Mouse (Mus musculus): Measurements from ENCODE around the gene Abt1. TPM values are rescaled to one million over a fixed set of nuclear protein-coding genes. Genes with fewer than 3 reads are reported as not detected.

The Abt1 gene
- polyA plus RNA-seq, 1 experiment from 2014 or later: 7.4 TPM

GRCm38 (mm10) chr13:23424494-23425325 is 1.0 kb upstream of the Abt1 start:
- no peaks in the 10 kb centered on the region for H3K27me3 ChIP-seq (ENCODE audit: control insufficient read depth, insufficient read depth, low read length)
- WGBS: 2% methylated on average over 25 of the region's 25 CpGs
- DNase-seq (ENCODE audit: low spot score) (peak; percentile 92), ATAC-seq (ENCODE audit: low FRiP score, low TSS enrichment) (peak; percentile 89)
- H3K27ac ChIP-seq (replicated peaks): no peak overlapping the region
- H3K4me1 ChIP-seq (replicated peaks; ENCODE audit: control insufficient read depth, insufficient read depth): no peaks in the 10 kb centered on the region
- peaks cover 11% of the 10 kb centered on the region for H3K36me3 ChIP-seq (ENCODE audit: control insufficient read depth, insufficient read depth, low read length)
- no peaks in the 10 kb centered on the region for H3K9me3 ChIP-seq (ENCODE audit: control insufficient read depth, low read length)
- TF ChIP-seq CTCF (IDR thresholded peaks at IDR 0.05; ENCODE audit: low read depth) (peak; percentile 96), EP300 (optimal IDR thresholded peaks at IDR 0.05) (no peak)
- H3K4me3 ChIP-seq (ENCODE audit: low read depth, low read length): peak overlapping the region; percentile 90
- peak overlapping the region; percentile 18; the same call in 1 of the 2 replicates for H3K9ac ChIP-seq (ENCODE audit: low read length)
- peak overlapping the region; percentile 46 for H3K4me2 ChIP-seq (replicated peaks; ENCODE audit: low read depth)

GRCm38 (mm10) chr13:23424052-23424380 is 350 bp upstream of the Abt1 start:
- Histone ChIP-seq H3K36me3 (ENCODE audit: control insufficient read depth, insufficient read depth, low read length) (peaks cover 11% of the 10 kb centered on the region), H3K4me2 (replicated peaks; ENCODE audit: low read depth) (peak overlapping the region; percentile 91), H3K4me1 (replicated peaks; ENCODE audit: control insufficient read depth, insufficient read depth) (no peaks in the 10 kb centered on the region), H3K27ac (replicated peaks) (peak overlapping the region; percentile 84), H3K4me3 (ENCODE audit: low read depth, low read length) (peak overlapping the region; percentile 90), H3K9ac (ENCODE audit: low read length) (no peak overlapping the region), H3K27me3 (ENCODE audit: control insufficient read depth, insufficient read depth, low read length) (no peaks in the 10 kb centered on the region), H3K9me3 (ENCODE audit: control insufficient read depth, low read length) (no peaks in the 10 kb centered on the region)
- DNase-seq (ENCODE audit: low spot score): no peak
- TF ChIP-seq CTCF (IDR thresholded peaks at IDR 0.05; ENCODE audit: low read depth) (0 out of 2 replicates have a peak, but pooled peaks have one; percentile 5), EP300 (optimal IDR thresholded peaks at IDR 0.05) (no peak)
- peak; percentile 51; the same call in 1 of the 2 replicates for ATAC-seq (ENCODE audit: low FRiP score, low TSS enrichment)
- 0% methylated on average over 7 of the region's 7 CpGs for WGBS

GRCm38 (mm10) chr13:23422351-23422750 is 1.3 kb downstream of the Abt1 start:
- DNase-seq (ENCODE audit: low spot score) (no peak), ATAC-seq (ENCODE audit: low FRiP score, low TSS enrichment) (no peak)
- Histone ChIP-seq H3K4me1 (replicated peaks; ENCODE audit: control insufficient read depth, insufficient read depth) (no peaks in the 10 kb centered on the region), H3K9ac (ENCODE audit: low read length) (no peak overlapping the region), H3K36me3 (ENCODE audit: control insufficient read depth, insufficient read depth, low read length) (peaks cover 11% of the 10 kb centered on the region), H3K9me3 (ENCODE audit: control insufficient read depth, low read length) (no peaks in the 10 kb centered on the region), H3K4me2 (replicated peaks; ENCODE audit: low read depth) (peak overlapping the region; percentile 91; the same call in 1 of the 2 replicates), H3K27ac (replicated peaks) (no peak overlapping the region), H3K4me3 (ENCODE audit: low read depth, low read length) (no peak overlapping the region), H3K27me3 (ENCODE audit: control insufficient read depth, insufficient read depth, low read length) (no peaks in the 10 kb centered on the region)
- 94% methylated on average over 16 of the region's 16 CpGs for WGBS
- TF ChIP-seq CTCF (IDR thresholded peaks at IDR 0.05; ENCODE audit: low read depth): no peak
- TF ChIP-seq EP300 (optimal IDR thresholded peaks at IDR 0.05): no peak

GRCm38 (mm10) chr13:23412630-23413521 is 10.8 kb downstream of the Abt1 start:
- Histone ChIP-seq H3K27me3 (ENCODE audit: control insufficient read depth, insufficient read depth, low read length) (no peaks in the 10 kb centered on the region), H3K27ac (replicated peaks) (no peak overlapping the region), H3K4me3 (ENCODE audit: low read depth, low read length) (peak overlapping the region; percentile 30; the same call in 1 of the 2 replicates), H3K4me2 (replicated peaks; ENCODE audit: low read depth) (peak overlapping the region; percentile 51), H3K9me3 (ENCODE audit: control insufficient read depth, low read length) (no peaks in the 10 kb centered on the region), H3K9ac (ENCODE audit: low read length) (no peak overlapping the region), H3K36me3 (ENCODE audit: control insufficient read depth, insufficient read depth, low read length) (no peaks in the 10 kb centered on the region), H3K4me1 (replicated peaks; ENCODE audit: control insufficient read depth, insufficient read depth) (no peaks in the 10 kb centered on the region)
- ATAC-seq (ENCODE audit: low FRiP score, low TSS enrichment) (no peak), DNase-seq (ENCODE audit: low spot score) (no peak)
- no peak for TF ChIP-seq CTCF (IDR thresholded peaks at IDR 0.05; ENCODE audit: low read depth)
- TF ChIP-seq EP300 (optimal IDR thresholded peaks at IDR 0.05): no peak
- 6% methylated on average over 28 of the region's 28 CpGs for WGBS

- no peak for ATAC-seq (ENCODE audit: low FRiP score, low TSS enrichment)
- no peaks in the 10 kb centered on the region for H3K9me3 ChIP-seq (ENCODE audit: control insufficient read depth, low read length)
- H3K4me2 ChIP-seq (replicated peaks; ENCODE audit: low read depth): peak overlapping the region; percentile 51
- no peaks in the 10 kb centered on the region for H3K27me3 ChIP-seq (ENCODE audit: control insufficient read depth, insufficient read depth, low read length)
- WGBS: 1% methylated on average over 20 of the region's 20 CpGs
- no peak overlapping the region for H3K9ac ChIP-seq (ENCODE audit: low read length)
- no peaks in the 10 kb centered on the region for H3K36me3 ChIP-seq (ENCODE audit: control insufficient read depth, insufficient read depth, low read length)
- H3K4me1 ChIP-seq (replicated peaks; ENCODE audit: control insufficient read depth, insufficient read depth): no peaks in the 10 kb centered on the region
- no peak overlapping the region for H3K27ac ChIP-seq (replicated peaks)
- TF ChIP-seq EP300 (optimal IDR thresholded peaks at IDR 0.05) (no peak), CTCF (IDR thresholded peaks at IDR 0.05; ENCODE audit: low read depth) (no peak)
- H3K4me3 ChIP-seq (ENCODE audit: low read depth, low read length): peak overlapping the region; percentile 30
- DNase-seq (ENCODE audit: low spot score): no peak
Observed at GRCm38 (mm10) chr13:23412211-23412629, 11.4 kb downstream of the Abt1 start.
